Mouse (Mus musculus) testis, postnatal 14 days (tissue): ENCODE results near the gene Dxo.
A peak's percentile ranks its signal among the peaks of the same experiment; 100 is the strongest.
"Not testable (repeated sequence)": the region's sequence is repeated elsewhere in the genome, so short reads cannot be mapped to it uniquely, and the experiment has no call there.

Experiments used
- DNase-seq: peaks from one replicate; pipeline ENCODE4 v3.0.0; 2021; ENCODE audit warnings: low spot score

Dxo gene

GRCm38 (mm10) chr17:34836856-34837221 lies at the start of gene Dxo, which contains the start of gene Stk19:
Gene Dxo, plus strand, starts transcription at chr17:34837019.
Gene Stk19, minus strand, starts transcription at chr17:34836945.
- DNase-seq = peak; percentile 96

- DNase-seq = no peak
Observed at GRCm38 (mm10) chr17:34795016-34795415, 41.8 kb upstream of the Dxo start.

- no peak for DNase-seq
Observed at GRCm38 (mm10) chr17:34795633-34796032, 41.2 kb upstream of the Dxo start.

GRCm38 (mm10) chr17:34796311-34797140 lies 40.3 kb upstream of the Dxo start:
- DNase-seq = no peak

- DNase-seq = not testable (repeated sequence)
Observed at GRCm38 (mm10) chr17:34797211-34797995, 39.4 kb upstream of the Dxo start.

- DNase-seq = not testable (repeated sequence)
Observed at GRCm38 (mm10) chr17:34798071-34798470, 38.7 kb upstream of the Dxo start.

- no peak for DNase-seq
Observed at GRCm38 (mm10) chr17:34798866-34799530, 37.8 kb upstream of the Dxo start.

GRCm38 (mm10) chr17:34799531-34799925 lies 37.3 kb upstream of the Dxo start:
- DNase-seq = no peak

GRCm38 (mm10) chr17:34800781-34801305 lies 36.0 kb upstream of the Dxo start:
- DNase-seq = not testable (repeated sequence)

- DNase-seq = not testable (repeated sequence)
Observed at GRCm38 (mm10) chr17:34802756-34803155, 34.1 kb upstream of the Dxo start.

- not testable (repeated sequence) for DNase-seq
Observed at GRCm38 (mm10) chr17:34803367-34803766, 33.5 kb upstream of the Dxo start.

- DNase-seq = not testable (repeated sequence)
Observed at GRCm38 (mm10) chr17:34804301-34804700, 32.5 kb upstream of the Dxo start, which contains the start of gene Cyp21a1. Gene Cyp21a1, minus strand, starts transcription at chr17:34804561.

- DNase-seq = peak; percentile 56
Observed at GRCm38 (mm10) chr17:34804871-34805562, 31.8 kb upstream of the Dxo start.

GRCm38 (mm10) chr17:34807176-34807575 lies 29.6 kb upstream of the Dxo start:
- no peak for DNase-seq

GRCm38 (mm10) chr17:34808599-34809205 lies 28.1 kb upstream of the Dxo start:
- DNase-seq = no peak

GRCm38 (mm10) chr17:34810411-34810810 lies 26.4 kb upstream of the Dxo start:
- not testable (repeated sequence) for DNase-seq

GRCm38 (mm10) chr17:34810811-34811210 lies 26.0 kb upstream of the Dxo start:
- not testable (repeated sequence) for DNase-seq

- DNase-seq = no peak
Observed at GRCm38 (mm10) chr17:34811275-34811674, 25.5 kb upstream of the Dxo start.

GRCm38 (mm10) chr17:34813747-34814146 lies 23.1 kb upstream of the Dxo start:
- not testable (repeated sequence) for DNase-seq

- DNase-seq = no peak
Observed at GRCm38 (mm10) chr17:34814818-34815370, 21.9 kb upstream of the Dxo start.

GRCm38 (mm10) chr17:34830776-34831175 lies 6.0 kb upstream of the Dxo start:
- DNase-seq = not testable (repeated sequence)
